Mouse (Mus musculus) ES-E14 (cell line): ENCODE results near the gene Rhd.

Experiments used
- CHD2 ChIP-seq: IDR thresholded peaks from 2 replicates; pipeline ENCODE4 v1.6.1; 2014; ENCODE audit warnings: mild to moderate bottlenecking, low read depth, low read length, inconsistent platforms
- HCFC1 ChIP-seq: IDR thresholded peaks from 2 replicates; pipeline ENCODE4 v1.6.1; 2012; ENCODE audit warnings: low read length, inconsistent platforms, borderline replicate concordance; ENCODE audit not compliant: insufficient read depth
- MAFK ChIP-seq: IDR thresholded peaks from 2 replicates; pipeline ENCODE4 v1.6.1; 2014; ENCODE audit warnings: mild to moderate bottlenecking, low read depth, low read length, inconsistent platforms; ENCODE audit not compliant: insufficient read depth
- ZC3H11A ChIP-seq: IDR thresholded peaks from 2 replicates; pipeline ENCODE4 v1.6.1; 2012; ENCODE audit warnings: low read depth, mild to moderate bottlenecking, inconsistent platforms, low read length, borderline replicate concordance
- ZNF384 ChIP-seq: IDR thresholded peaks from 2 replicates; pipeline ENCODE4 v1.6.1; 2012; ENCODE audit warnings: low read depth, low read length, inconsistent platforms

DNA sequence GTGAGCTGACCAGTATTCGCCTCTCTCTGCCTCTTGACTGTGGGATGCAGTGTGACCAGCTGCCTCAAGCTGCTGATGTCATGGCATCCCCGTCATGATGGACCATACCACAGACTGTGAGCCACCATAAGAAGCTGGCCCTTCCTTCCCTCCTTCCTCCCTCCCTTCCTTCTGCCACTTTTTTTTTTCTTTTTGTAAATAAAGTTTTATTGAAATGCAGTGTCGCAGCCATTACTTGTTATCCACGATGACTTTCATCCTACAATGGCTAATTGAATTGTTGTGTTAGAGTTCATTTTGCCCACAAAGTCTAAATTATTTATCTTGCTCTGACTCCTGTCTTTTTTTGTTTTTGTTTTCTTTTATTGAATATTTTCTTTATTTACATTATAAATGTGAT, 5.8 kb upstream of the Rhd start:
- TF ChIP-seq CHD2, result no peak
- TF ChIP-seq MAFK, result no peak
- TF ChIP-seq ZC3H11A, result no peak
- peak; percentile 84 for TF ChIP-seq ZNF384
- TF ChIP-seq HCFC1, result no peak
